Mouse (Mus musculus) bone marrow, adult 2 months (tissue): ENCODE results near the gene Fam221a. TPM values are rescaled to one million over a fixed set of nuclear protein-coding genes. Genes with fewer than 3 reads are reported as not detected.
A peak's percentile ranks its signal among the peaks of the same experiment; 100 is the strongest.

ENCODE experiments used
- H3K27ac ChIP-seq: fragments of 200-500 bp; 2 replicates; pipeline ENCODE4 v1.5.1; 2012; ENCODE audit warnings: low read depth, mild to moderate bottlenecking, control low read depth, inconsistent platforms, low read length; ENCODE audit not compliant: control insufficient read depth, poor library complexity, insufficient read depth
- H3K4me1 ChIP-seq: fragments of 200-500 bp; 2 replicates; pipeline ENCODE4 v1.6.1; 2011; ENCODE audit warnings: low read length; ENCODE audit not compliant: control insufficient read depth, insufficient read depth
- H3K4me3 ChIP-seq: fragments of 200-500 bp; replicated peaks from 2 replicates; pipeline ENCODE3; 2011; ENCODE audit warnings: mild to moderate bottlenecking, low read depth, low read length, control low read depth; ENCODE audit not compliant: control insufficient read depth
- CTCF ChIP-seq: fragments of 200-500 bp; IDR thresholded peaks from 2 replicates; pipeline ENCODE4 v1.5.1; 2011; ENCODE audit warnings: low read length, control low read depth; ENCODE audit not compliant: control insufficient read depth, insufficient read depth
- POLR2A ChIP-seq: fragments of 200-500 bp; IDR thresholded peaks from 2 replicates; pipeline ENCODE4 v1.6.1; 2011; ENCODE audit warnings: low read depth, mild to moderate bottlenecking, control low read depth, low read length, borderline replicate concordance; ENCODE audit not compliant: control insufficient read depth
- WGBS: fragments of 180-500 bp; shearing (Covaris S2); methylation state at CpG from one replicate; pipeline ENCODE4 v1.1.7; 2018; 5-methylcytosine and 5-hydroxymethylcytosine counted together
- polyA plus RNA-seq: library from polyadenylated mRNA; stranded (reverse); fragments of >200 nt; gene quantifications from 2 replicates; pipeline ENCODE4 v1.2.4, GENCODE M21; 2011; ENCODE audit warnings: low replicate concordance; ENCODE audit not compliant: missing spikeins, insufficient read depth, insufficient read length

Fam221a gene
- 1.4 and 8.0 TPM in 2 replicates for polyA plus RNA-seq

- Histone ChIP-seq H3K27ac (peak within 1 kb of the TSS; percentile 54), H3K4me1 (peaks cover 3% of the 10 kb centered on the region), H3K4me3 (peak within 1 kb of the TSS; percentile 82)
- 6% methylated on average over 48 of the region's 49 CpGs for WGBS
- TF ChIP-seq CTCF (no peak), POLR2A (peak; percentile 57; the same call in 1 of the 2 replicates)
Observed at GRCm38 (mm10) chr6:49367159-49368054, at the start of gene Fam221a. Gene Fam221a, plus strand, starts transcription at chr6:49367739.

- whole genome bisulfite sequencing: under 1% methylated on average over 47 of the region's 47 CpGs
- peak within 1 kb of the TSS; percentile 62 for H3K4me3 ChIP-seq
- no peaks in the 10 kb centered on the region; the same call in 1 of the 2 replicates for H3K4me1 ChIP-seq
- peak within 1 kb of the TSS; percentile 76 for H3K27ac ChIP-seq
- TF ChIP-seq CTCF: peak; percentile 53
- peak; percentile 63; the same call in 1 of the 2 replicates for TF ChIP-seq POLR2A
Observed at GRCm38 (mm10) chr6:49318966-49319594, 48.5 kb upstream of the Fam221a start, which contains the start of gene Ccdc126. Gene Ccdc126, plus strand, starts transcription at chr6:49319274.

GRCm38 (mm10) chr6:49319595-49320315, 47.8 kb upstream of the Fam221a start:
- TF ChIP-seq CTCF: no peak
- TF ChIP-seq POLR2A: no peak
- 14% methylated on average over 13 of the region's 13 CpGs for WGBS
- peak overlapping the region; percentile 76 for H3K27ac ChIP-seq

GRCm38 (mm10) chr6:49321341-49321740, 46.2 kb upstream of the Fam221a start:
- H3K4me1 ChIP-seq: no peaks in the 10 kb centered on the region; the same call in 1 of the 2 replicates
- H3K4me3 ChIP-seq: no peak overlapping the region
- WGBS: 27% methylated on average over 3 of the region's 3 CpGs
- H3K27ac ChIP-seq: no peak overlapping the region
- TF ChIP-seq CTCF: no peak
- TF ChIP-seq POLR2A: no peak

More at GRCm38 (mm10) chr6:49319595-49320315, 47.8 kb upstream of the Fam221a start:
- Histone ChIP-seq H3K4me1 (no peaks in the 10 kb centered on the region; the same call in 1 of the 2 replicates), H3K4me3 (peak overlapping the region; percentile 62)

GRCm38 (mm10) chr6:49322056-49322455, 45.5 kb upstream of the Fam221a start:
- no peak overlapping the region for H3K27ac ChIP-seq
- no peak for TF ChIP-seq CTCF
- TF ChIP-seq POLR2A: no peak
- H3K4me1 ChIP-seq: no peaks in the 10 kb centered on the region; the same call in 1 of the 2 replicates
- no peak overlapping the region for H3K4me3 ChIP-seq

GRCm38 (mm10) chr6:49322986-49323385, 44.6 kb upstream of the Fam221a start:
- 23% methylated on average over 2 of the region's 2 CpGs for WGBS

GRCm38 (mm10) chr6:49324528-49324927, 43.0 kb upstream of the Fam221a start:
- 73% methylated on average over 2 of the region's 2 CpGs for WGBS
- Histone ChIP-seq H3K27ac (no peak overlapping the region), H3K4me1 (no peaks in the 10 kb centered on the region; the same call in 1 of the 2 replicates), H3K4me3 (no peak overlapping the region)
- TF ChIP-seq CTCF: no peak
- TF ChIP-seq POLR2A: no peak

More at GRCm38 (mm10) chr6:49322986-49323385, 44.6 kb upstream of the Fam221a start:
- no peak overlapping the region for H3K27ac ChIP-seq
- TF ChIP-seq POLR2A: no peak
- TF ChIP-seq CTCF: no peak
- H3K4me3 ChIP-seq: no peak overlapping the region
- H3K4me1 ChIP-seq: no peaks in the 10 kb centered on the region; the same call in 1 of the 2 replicates
